Mouse (Mus musculus) bone marrow, adult 2 months (tissue): ENCODE data around the gene B3galt6. TPM values are rescaled to one million over a fixed set of nuclear protein-coding genes. Genes with fewer than 3 reads are reported as not detected.

Source experiments
- H3K27ac ChIP-seq: fragments of 200-500 bp; 2 replicates; pipeline ENCODE4 v1.5.1; 2012; ENCODE audit warnings: low read depth, mild to moderate bottlenecking, control low read depth, inconsistent platforms, low read length; ENCODE audit not compliant: control insufficient read depth, poor library complexity, insufficient read depth
- H3K4me1 ChIP-seq: fragments of 200-500 bp; 2 replicates; pipeline ENCODE4 v1.6.1; 2011; ENCODE audit warnings: low read length; ENCODE audit not compliant: control insufficient read depth, insufficient read depth
- H3K4me3 ChIP-seq: fragments of 200-500 bp; replicated peaks from 2 replicates; pipeline ENCODE3; 2011; ENCODE audit warnings: mild to moderate bottlenecking, low read depth, low read length, control low read depth; ENCODE audit not compliant: control insufficient read depth
- CTCF ChIP-seq: fragments of 200-500 bp; IDR thresholded peaks from 2 replicates; pipeline ENCODE4 v1.5.1; 2011; ENCODE audit warnings: low read length, control low read depth; ENCODE audit not compliant: control insufficient read depth, insufficient read depth
- POLR2A ChIP-seq: fragments of 200-500 bp; IDR thresholded peaks from 2 replicates; pipeline ENCODE4 v1.6.1; 2011; ENCODE audit warnings: low read depth, mild to moderate bottlenecking, control low read depth, low read length, borderline replicate concordance; ENCODE audit not compliant: control insufficient read depth
- WGBS: fragments of 180-500 bp; shearing (Covaris S2); methylation state at CpG from one replicate; pipeline ENCODE4 v1.1.7; 2018; 5-methylcytosine and 5-hydroxymethylcytosine counted together
- polyA plus RNA-seq: library from polyadenylated mRNA; stranded (reverse); fragments of >200 nt; gene quantifications from 2 replicates; pipeline ENCODE4 v1.2.4, GENCODE M21; 2011; ENCODE audit warnings: low replicate concordance; ENCODE audit not compliant: missing spikeins, insufficient read depth, insufficient read length

Gene B3galt6
- polyA plus RNA-seq, 1 experiment, result 2.0 TPM

GRCm38 (mm10) chr4:155947094-155947493 is 45.4 kb downstream of the B3galt6 start:
- Histone ChIP-seq H3K4me3 (no peak overlapping the region), H3K4me1 (peaks cover 3% of the 10 kb centered on the region), H3K27ac (no peak overlapping the region)
- TF ChIP-seq POLR2A (no peak), CTCF (no peak)

GRCm38 (mm10) chr4:155944271-155944670 is 48.2 kb downstream of the B3galt6 start:
- Histone ChIP-seq H3K27ac (peak overlapping the region; percentile 73), H3K4me1 (peaks cover 3% of the 10 kb centered on the region), H3K4me3 (peak overlapping the region; percentile 77)
- TF ChIP-seq POLR2A, result no peak
- TF ChIP-seq CTCF, result no peak
- 1% methylated on average over 17 of the region's 17 CpGs for WGBS

GRCm38 (mm10) chr4:155943534-155944249 is 48.8 kb downstream of the B3galt6 start, which contains the start of gene Ube2j2:
Gene Ube2j2, plus strand, starts transcription at chr4:155943831.
- Histone ChIP-seq H3K4me1 (peaks cover 3% of the 10 kb centered on the region), H3K27ac (peak within 1 kb of the TSS; percentile 73), H3K4me3 (peak within 1 kb of the TSS; percentile 77)
- TF ChIP-seq CTCF (no peak), POLR2A (peak; percentile 91; the same call in 1 of the 2 replicates)
- under 1% methylated on average over 85 of the region's 85 CpGs for WGBS

DNA sequence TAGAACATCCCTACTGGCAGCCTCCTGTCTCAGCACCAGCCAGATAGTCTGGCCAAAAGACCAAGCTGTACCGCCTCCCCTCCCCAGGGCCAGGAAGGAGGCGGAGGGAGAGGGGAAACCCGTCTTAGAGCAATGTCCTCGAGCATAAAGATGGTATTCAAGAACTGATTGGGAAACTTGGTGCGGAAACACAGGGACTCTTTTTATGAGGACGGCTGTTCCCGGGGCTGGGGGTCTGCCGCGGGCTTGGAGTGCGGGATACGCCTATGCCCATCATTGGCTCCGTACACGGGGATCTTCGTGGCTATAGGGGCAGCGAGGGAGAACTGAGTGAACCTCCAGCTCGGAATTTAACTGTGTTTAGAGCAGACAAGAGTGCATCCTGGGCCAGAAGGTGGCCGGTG is 49.4 kb downstream of the B3galt6 start:
- H3K4me3 ChIP-seq, result peak overlapping the region; percentile 77
- TF ChIP-seq POLR2A (no peak), CTCF (no peak)
- H3K27ac ChIP-seq, result peak overlapping the region; percentile 51
- peaks cover 3% of the 10 kb centered on the region for H3K4me1 ChIP-seq
- WGBS, result 3% methylated on average over 17 of the region's 17 CpGs

Other genes starting within 250 kb of the B3galt6 start
- 31.8 and 32.9 TPM in 2 replicates for gene Atad3a, start 231.6 kb downstream of the B3galt6 start, polyA plus RNA-seq
- 0.97 TPM in 1 of 2 replicates, not detected in the other for gene Vwa1, start 218.0 kb downstream of the B3galt6 start, polyA plus RNA-seq
- 0.93 and 1.1 TPM in 2 replicates for gene Tmem88b, start 206.8 kb downstream of the B3galt6 start, polyA plus RNA-seq
- 1.1 TPM in 1 of 2 replicates, not detected in the other for gene Ankrd65, start 202.2 kb downstream of the B3galt6 start, polyA plus RNA-seq
- 146 and 244 TPM in 2 replicates for gene Mrpl20, start 189.8 kb downstream of the B3galt6 start, polyA plus RNA-seq
- 92.0 and 149 TPM in 2 replicates for gene Ccnl2, start 180.2 kb downstream of the B3galt6 start, polyA plus RNA-seq
- 53.9 and 114 TPM in 2 replicates for gene Aurkaip1, start 161.4 kb downstream of the B3galt6 start, polyA plus RNA-seq
- 8.1 and 12.4 TPM in 2 replicates for gene Mxra8, start 153.0 kb downstream of the B3galt6 start, polyA plus RNA-seq
- gene Dvl1, start 145.2 kb downstream of the B3galt6 start, polyA plus RNA-seq, result 21.0 and 50.2 TPM in 2 replicates
- 0.42 TPM in 1 of 2 replicates, not detected in the other for gene Tas1r3, start 129.3 kb downstream of the B3galt6 start, polyA plus RNA-seq
- 2.8 and 5.9 TPM in 2 replicates for gene Cptp, start 123.2 kb downstream of the B3galt6 start, polyA plus RNA-seq
- gene Ints11, start 123.1 kb downstream of the B3galt6 start, polyA plus RNA-seq, result 22.2 and 49.5 TPM in 2 replicates
- 5.2 and 18.4 TPM in 2 replicates for gene Pusl1, start 100.9 kb downstream of the B3galt6 start, polyA plus RNA-seq
- gene Acap3, start 100.8 kb downstream of the B3galt6 start, polyA plus RNA-seq, result 15.1 and 30.6 TPM in 2 replicates
- 63.5 and 71.8 TPM in 2 replicates for gene Ube2j2, start 48.8 kb downstream of the B3galt6 start, polyA plus RNA-seq
- 53.0 and 132 TPM in 2 replicates for gene C1qtnf12, start 30.3 kb downstream of the B3galt6 start, polyA plus RNA-seq
- 60.1 and 111 TPM in 2 replicates for gene Sdf4, start 223 bp upstream of the B3galt6 start, polyA plus RNA-seq
- gene Tnfrsf4, start 21.2 kb upstream of the B3galt6 start, polyA plus RNA-seq, result 6.4 and 12.4 TPM in 2 replicates
- 7.9 and 8.0 TPM in 2 replicates for gene Tnfrsf18, start 33.5 kb upstream of the B3galt6 start, polyA plus RNA-seq
- gene Ttll10, start 66.8 kb upstream of the B3galt6 start, polyA plus RNA-seq, result not detected in 2 replicates
- gene 9430015G10Rik, start 117.3 kb upstream of the B3galt6 start, polyA plus RNA-seq, result 18.8 and 30.8 TPM in 2 replicates
- gene Rnf223, start 137.9 kb upstream of the B3galt6 start, polyA plus RNA-seq, result 0.85 TPM in 1 of 2 replicates, not detected in the other
- 21.5 and 37.5 TPM in 2 replicates for gene Agrn, start 204.8 kb upstream of the B3galt6 start, polyA plus RNA-seq
- gene Isg15, start 208.2 kb upstream of the B3galt6 start, polyA plus RNA-seq, result 134 and 235 TPM in 2 replicates
- gene AW011738, start 210.7 kb upstream of the B3galt6 start, polyA plus RNA-seq, result 8.2 and 9.5 TPM in 2 replicates
- gene Perm1, start 223.2 kb upstream of the B3galt6 start, polyA plus RNA-seq, result 0.99 and 1.8 TPM in 2 replicates
- 15.7 and 42.5 TPM in 2 replicates for gene Plekhn1, start 242.2 kb upstream of the B3galt6 start, polyA plus RNA-seq
- 42.7 and 68.9 TPM in 2 replicates for gene Noc2l, start 243.4 kb upstream of the B3galt6 start, polyA plus RNA-seq